Mouse (Mus musculus) lung, adult 2 months (tissue): ENCODE measurements at regions not wholly inside any gene's neighbourhood (a gene's known extent, or its start where the extent isn't known, plus 50 kb on each side); places are given as distances from the start of the nearest gene placed in this dataset.

Experiments
- CTCF ChIP-seq: fragments of 200-500 bp; IDR thresholded peaks from 2 replicates; pipeline ENCODE4 v1.5.1; 2011; ENCODE audit warnings: mild to moderate bottlenecking, low read length, control low read depth; ENCODE audit not compliant: insufficient read depth
- POLR2A ChIP-seq: fragments of 200-500 bp; IDR thresholded peaks from 2 replicates; pipeline ENCODE4 v1.6.1; 2011; ENCODE audit warnings: low read depth, mild to moderate bottlenecking, control low read depth, low read length, borderline replicate concordance; ENCODE audit errors: extremely low read depth

DNA sequence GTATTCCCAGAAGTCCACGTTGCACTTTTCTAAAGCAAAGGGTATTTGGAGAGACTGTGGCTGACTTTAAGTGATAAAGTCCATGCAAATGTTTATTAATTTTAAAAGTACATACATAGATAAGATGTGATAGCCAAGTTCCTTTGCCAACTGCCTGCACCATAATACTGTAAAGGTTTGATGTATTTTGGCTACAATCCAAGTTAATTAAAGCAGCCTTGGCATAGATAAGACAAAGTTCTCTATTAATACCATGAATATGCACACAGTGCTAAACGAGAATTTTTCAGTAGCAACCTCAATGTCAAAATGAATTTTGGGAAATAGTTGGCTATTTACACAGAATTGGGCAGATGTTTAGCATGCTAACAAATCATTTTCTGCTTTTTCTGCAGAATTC lies 167.0 kb upstream of the Hsf2 start:
- no peak for TF ChIP-seq CTCF
- TF ChIP-seq POLR2A: no peak
